Mouse (Mus musculus) lung, postnatal 10 days (tissue): Measurements from ENCODE around the gene Adtrp.

ENCODE experiments used
- DNase-seq: peaks from one replicate; pipeline ENCODE4 v3.0.0; 2021

Adtrp gene

DNA sequence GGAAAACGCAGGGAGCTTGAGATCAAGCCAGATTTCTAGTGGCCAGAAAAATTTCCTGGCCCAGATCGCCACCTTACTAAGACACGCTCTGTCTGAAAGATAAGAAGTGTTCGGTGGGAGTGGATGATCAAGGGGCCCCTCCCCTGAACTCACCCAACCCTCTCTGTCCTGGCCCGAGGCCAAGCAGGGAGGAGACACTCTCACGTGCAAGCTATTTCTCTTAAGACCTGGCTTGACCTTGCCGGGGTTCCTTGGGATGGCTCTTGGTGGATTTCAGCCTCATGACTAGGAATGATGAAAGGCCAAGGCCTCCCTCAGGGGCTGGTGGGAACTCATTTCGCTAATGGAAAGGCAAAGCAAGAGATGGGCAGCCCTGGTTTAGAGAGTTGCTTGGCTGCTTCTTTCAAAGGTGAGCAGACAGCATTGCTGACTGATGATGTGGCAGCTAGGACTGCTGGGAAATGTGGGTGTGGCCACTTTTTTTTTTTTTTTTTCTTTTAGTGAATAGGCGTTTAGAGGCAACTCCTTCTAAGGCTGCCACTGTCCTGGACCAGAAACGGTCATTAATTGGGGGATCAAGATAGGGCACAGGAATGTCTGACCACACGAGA is at the start of gene Adtrp:
Gene Adtrp, minus strand, starts transcription at position 169 of the 611 bp plus-strand sequence.
- DNase-seq: peak; percentile 28

DNA sequence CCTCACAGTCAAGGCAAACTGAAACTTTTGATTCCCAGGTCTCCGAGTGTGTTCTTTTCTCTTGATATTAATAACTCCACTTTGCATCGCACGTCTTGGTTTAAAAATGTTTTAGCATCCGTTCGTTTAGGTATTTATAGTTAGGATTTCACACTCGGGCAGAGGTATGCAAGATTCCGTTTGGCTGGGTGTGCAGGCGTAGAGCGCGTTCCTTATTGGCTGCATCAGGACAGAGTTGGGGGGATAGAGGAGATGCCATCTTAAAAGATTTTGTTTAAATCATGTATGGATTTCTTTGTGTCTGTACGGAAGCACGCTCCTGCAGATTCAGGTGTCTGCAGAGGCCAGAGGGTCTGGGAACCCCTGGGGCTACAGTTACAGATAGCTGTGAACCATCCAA is 44.5 kb upstream of the Adtrp start:
- no peak for DNase-seq

DNA sequence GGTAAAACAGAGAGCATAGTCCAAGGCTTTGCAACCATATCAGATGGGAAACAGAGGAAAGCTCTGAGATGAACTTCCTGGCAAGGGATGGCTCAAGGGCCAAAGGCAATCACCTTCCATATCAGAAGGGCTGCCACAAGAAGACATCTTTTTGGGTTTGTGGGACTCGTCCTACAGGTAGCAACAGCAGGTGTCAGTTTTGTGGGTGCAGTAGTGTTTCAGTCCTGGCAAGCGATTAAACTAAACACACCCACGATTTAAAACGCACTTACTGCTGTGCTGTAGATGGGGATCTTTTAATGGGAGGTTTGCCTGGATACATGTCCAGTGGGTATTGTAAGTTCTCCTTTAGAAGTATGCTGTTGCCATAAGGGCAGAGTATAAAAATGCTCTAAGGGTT is 43.1 kb upstream of the Adtrp start:
- DNase-seq: no peak

DNA sequence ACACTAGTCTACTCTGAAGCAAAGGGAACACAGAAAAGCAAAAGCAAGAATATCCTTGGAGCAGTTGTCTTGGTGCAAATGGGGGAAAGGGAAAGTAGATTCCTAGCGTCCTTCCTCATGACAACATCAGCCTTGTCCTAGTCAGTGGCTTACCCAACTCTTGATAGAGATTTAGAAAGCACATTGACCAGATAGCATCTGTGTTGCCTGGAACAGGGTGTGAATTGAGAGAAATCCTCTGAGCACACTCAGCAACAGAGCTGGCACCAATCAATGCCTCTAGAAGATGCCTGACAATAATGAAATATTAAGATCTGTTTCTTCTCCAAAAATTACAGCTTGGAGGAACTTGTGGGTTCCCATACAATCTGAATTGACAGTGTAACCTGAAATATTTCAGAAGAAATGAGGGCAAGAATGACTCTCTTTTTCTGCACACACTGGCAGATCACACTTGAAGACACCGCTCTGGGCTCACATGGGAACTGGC is 42.7 kb upstream of the Adtrp start:
- DNase-seq: no peak

DNA sequence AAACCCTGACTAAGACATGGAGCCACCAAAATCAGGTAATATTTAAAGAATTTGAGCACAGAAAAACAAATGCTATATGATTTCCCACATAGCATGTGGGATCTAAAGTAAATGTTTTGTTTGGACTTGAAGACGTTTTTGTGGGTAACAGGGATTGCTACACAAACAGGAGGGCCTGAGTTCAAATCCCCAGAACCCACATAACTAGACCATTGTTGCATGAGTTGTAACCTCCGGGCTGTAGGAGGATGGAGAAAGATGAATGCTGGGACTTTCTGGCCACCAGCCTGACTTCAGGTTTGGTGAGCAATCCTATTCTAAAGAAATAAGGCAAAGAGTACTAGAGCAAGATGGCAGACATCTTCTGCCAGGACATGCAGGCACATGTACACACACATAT is 41.2 kb upstream of the Adtrp start:
- no peak for DNase-seq

DNA sequence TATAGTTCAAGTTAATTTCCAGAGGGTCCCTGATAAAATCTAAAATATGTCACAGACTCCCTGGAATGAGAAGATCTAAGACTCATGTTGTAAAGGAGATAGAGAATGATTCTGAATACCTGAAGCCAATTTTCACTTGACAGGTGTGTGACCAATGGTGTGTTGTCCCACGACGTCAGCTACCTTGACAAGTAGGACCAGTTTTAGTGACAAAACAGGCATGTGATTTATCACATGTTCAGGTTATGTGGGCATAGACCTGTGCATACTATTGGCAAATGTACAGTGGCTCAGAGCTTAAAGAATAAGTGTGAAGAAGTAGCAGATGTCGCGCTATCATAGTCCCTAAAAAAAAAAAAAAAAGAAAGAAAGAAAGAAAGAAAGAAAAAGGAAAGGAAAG is 38.6 kb upstream of the Adtrp start:
- no peak for DNase-seq

DNA sequence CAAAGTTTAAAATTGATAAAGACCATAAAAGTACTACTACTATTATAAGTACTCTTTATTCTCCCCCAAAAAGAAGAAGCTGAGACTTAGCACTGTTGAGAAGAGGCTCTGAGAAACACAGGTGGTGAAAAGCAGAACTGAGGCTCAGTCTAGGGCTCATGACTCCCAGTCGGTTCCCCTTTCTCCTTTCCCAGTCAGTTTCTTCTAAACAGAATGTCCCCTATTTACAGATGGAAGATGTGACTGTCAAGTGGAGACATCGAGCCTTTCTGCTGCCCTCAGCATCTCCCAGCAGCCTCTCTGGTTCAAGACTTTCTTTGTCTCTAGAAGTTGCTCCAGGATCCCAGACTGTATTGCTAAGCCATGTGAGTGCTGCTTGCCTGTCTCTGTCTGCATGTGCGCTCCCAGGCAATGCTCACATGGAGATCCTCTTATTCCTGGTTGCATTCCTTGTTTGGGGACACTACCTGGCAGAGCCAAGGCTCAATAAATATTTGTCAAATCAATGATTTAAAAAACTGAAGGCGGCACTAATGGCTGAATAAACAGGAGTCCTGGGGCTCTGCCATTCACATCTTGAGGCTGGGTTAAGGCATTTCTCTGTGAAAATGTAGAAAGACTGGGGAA is 36.3 kb upstream of the Adtrp start:
- no peak for DNase-seq

DNA sequence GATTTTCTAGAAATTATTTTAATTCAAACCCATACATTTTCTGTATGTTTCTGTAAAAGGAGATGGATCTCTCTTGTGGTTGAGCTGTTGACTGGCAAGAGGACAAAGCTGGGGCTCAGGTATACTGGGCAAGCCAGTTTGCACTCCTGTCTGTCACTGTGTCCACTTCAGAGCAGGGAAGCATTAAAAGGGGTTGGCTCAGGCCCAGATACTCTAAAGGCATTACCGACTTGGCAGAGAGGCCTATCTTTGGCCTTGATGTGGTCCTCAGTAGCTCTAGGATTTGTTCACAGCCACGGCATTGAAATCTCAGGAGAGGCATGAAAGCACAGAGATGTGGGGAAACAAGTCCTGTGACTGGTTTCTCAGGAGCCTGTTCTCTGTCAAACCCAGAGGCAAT is 33.7 kb upstream of the Adtrp start:
- DNase-seq: no peak

DNA sequence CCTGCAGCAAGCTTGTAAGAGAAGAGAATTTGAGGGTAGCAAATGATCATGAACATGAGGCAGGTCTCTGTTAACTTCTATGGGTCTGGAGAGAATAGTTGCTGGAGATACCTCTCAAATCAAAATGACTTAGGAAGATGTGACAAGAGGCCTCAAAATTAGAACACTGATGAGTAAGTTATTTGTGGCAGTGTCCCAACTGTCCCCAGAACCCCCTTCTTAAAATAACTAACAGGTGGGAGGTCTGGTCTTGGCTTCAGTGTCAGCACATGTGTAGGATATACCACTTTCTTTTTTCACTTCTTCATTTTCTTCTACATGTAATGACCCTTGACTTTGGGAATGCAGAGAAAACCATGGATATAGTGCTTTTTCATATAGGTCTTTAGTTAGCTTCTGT is 33.0 kb upstream of the Adtrp start:
- DNase-seq: no peak

DNA sequence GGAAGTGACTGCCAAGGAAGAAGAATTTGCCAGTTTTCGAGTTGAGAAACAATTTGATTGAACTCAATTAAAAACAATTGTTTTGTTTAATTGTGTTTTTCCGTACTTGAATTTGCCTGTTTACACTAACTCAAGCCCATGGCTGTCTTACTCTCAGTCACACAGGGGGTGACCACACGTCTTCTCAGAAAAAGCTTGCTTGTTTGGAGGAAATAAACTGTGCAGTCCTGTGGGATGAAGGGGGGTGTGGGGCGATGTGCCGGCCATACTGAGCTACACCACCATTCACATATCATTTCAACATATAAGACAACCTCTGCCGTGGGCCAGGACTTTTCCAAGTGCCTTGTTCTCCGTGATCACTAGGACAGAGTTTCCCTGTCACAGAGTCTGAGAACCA is 25.2 kb upstream of the Adtrp start:
- DNase-seq: peak; percentile 11

DNA sequence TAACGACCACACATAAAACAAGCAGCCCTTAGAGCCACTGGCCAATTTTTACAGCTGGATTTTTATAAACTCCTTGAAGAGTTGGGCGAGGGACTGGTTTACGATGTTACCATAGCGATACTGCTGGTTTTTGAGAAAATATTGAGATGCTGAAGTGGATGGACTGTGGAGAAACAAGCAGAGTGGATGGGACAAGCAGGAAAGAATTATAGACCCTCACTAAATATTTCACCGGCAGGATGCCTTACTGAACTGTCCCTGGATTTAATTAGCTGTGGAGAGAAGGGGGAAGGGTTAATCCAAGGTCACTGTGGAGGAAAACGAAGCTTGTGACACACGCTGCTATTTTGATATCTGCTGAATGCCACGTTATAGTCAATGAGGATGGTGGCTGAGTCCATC is 24.7 kb upstream of the Adtrp start:
- peak; percentile 33 for DNase-seq

DNA sequence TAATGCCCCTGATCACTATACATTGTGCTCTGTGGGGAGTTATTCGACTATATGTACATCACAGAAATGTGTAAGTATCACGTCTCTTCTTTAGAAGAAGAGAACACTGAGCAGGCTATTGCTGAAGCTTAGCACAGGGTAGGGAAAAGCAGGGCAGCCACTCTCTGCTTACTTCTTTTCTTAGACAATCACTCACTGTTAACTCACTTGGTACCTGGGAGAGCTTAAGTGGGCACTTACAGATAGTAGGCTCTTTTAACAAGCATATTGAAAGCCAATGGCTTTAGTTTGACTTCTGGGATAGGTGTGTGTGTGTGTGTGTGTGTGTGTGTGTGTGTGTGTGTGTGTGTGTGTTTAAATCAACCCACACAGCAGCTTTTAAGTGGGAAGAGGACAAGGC is 20.0 kb upstream of the Adtrp start:
- no peak for DNase-seq

DNA sequence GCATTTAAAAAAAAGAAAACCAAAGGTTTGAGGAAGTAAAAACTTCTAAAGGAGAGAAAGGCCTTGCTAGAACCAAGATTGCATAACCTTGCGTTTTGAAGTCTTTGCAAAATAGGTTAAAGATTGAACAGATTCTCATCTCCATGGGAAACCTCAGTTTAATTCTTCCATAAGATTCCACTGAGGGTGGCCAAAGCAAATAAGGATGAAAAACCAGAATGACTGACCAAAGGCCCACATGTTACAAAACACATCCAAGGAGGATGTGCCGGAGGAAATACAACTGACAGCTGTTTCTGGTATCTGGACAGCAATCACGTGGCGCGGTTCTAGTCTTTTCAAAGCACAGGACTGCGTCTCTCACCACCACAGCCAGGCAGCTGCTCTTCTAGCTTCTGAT is 18.1 kb upstream of the Adtrp start:
- DNase-seq: peak; percentile 65

DNA sequence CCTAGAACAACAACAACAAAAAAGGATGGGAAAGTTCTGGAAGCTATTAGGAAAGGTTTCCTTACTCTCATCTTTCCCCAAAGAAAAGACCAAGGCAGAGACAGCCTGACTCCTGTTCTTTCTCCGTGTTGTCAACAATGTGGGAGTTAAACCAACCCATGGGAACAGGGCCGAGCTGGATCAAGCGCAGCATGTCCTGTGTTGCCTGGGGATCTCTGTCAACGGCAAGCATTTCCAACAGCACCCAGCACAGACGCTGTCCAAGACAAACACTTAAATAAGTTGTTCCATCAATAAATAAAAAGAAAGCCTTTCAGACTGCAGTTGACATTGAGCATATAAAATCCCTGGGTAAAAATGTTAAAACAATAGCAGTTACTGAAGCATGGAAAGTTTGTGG is 17.6 kb upstream of the Adtrp start:
- DNase-seq: peak; percentile 67

DNA sequence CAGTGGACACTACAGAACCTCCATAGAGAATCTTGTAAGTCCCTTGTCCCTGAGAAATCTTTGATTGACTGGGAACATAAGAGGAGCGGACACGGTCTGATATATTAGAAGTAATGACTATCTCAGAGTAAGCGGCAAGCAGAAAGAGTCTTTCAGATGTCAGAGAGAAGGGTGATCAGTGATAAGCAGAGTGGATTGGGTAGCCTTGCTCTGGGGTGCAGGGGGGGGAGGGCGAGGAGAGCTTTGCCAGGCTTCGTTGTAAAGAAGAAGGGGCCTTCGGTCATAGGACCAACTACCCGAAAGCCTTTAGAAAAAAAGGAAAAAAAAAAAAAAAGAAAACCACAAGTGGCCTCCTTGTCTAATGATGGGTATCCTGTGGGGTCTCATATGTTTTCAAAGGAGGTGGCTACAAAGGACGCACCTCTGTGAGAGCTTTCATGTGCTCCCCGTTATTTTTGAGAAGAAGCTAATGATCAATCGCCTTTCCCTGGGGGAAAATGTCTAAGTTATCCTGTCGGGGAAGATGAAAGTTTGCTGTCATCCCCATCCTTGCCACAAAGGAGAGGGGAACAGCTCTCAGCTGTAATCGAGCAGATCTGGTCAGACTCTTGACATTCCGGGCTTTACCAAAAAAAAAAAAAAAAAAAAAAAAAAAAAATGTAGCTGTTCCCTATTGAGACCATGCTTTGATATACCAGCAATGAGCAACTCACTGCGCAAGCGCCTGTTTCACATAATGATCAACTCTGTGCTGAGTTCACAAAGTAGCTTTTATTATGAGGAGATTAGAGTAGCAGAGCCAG is 13.3 kb upstream of the Adtrp start:
- no peak for DNase-seq

DNA sequence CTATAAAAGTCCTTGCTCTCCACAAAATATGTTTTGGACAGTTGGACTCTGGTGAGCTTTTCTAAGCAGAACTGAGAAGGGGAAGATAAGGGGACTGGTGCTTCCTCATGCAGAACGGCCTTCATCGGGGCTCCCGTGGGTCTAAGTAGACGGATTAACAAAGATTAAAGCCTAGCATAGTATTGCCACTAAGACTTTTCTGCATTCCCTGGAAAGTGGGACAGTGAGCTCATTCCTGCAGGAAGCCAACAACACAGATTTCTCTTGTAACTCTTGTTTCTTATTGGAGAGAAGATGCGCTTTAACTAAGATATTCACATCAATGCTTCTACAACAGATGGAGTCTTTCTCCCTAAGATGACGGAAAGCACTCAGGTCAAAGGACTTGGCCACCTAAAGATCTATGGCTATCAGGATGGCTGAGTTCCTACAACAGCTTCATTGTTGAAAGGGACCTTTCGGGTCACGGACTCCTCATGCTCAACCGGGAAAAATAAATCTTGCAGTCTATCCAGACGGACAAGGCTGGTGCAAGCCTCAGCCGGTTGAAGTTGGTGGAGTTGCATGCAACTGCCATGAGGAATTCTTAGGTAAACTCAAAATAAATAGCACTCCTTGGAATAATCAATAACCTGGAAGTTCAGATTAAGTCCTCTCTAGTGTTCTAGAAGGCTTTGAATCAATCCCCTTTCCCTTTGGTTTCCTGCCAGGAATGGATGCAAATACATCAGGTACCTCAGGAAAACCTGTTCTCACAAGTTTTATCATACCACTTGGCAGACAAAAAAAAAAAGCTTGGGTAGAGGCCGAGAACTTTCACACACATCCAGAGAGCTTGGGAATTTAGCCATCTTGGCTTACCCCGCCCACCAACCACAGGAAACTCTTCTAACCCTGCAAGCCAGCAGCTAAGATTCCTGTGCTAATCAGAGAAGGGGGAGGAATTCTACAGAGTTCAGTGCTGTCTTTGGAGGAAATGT is 8.0 kb upstream of the Adtrp start:
- peak; percentile 64 for DNase-seq

DNA sequence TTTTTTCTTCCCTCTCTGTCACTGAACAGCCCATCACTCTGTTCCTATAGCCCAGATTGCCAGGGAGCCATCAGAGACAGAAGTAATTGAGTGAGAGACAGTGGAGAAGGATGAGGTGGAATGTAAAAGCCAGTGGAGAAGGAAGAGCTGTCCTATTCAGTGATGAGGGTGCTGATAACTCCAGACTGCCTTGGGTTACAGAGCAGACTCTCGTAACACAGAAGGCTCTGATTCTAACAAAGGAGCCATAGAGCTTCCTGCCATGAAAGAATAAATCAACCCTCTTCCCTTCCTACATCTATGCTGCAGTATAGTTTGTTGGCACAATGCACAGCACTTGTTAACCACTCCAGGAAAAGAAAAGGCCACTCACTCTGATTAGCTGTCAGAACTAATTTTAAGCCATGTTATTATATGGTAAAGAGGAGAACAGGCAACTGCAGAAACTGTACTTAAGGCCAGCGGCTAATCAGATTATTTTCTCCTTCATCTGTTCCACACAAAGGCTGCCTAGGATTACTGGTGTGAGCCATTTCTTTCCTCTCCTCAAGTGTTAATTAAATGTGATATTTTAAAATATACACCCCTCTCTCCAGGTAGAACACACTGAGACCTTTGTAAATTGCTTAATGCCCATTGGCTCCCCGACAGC is 3.4 kb upstream of the Adtrp start:
- no peak for DNase-seq

DNA sequence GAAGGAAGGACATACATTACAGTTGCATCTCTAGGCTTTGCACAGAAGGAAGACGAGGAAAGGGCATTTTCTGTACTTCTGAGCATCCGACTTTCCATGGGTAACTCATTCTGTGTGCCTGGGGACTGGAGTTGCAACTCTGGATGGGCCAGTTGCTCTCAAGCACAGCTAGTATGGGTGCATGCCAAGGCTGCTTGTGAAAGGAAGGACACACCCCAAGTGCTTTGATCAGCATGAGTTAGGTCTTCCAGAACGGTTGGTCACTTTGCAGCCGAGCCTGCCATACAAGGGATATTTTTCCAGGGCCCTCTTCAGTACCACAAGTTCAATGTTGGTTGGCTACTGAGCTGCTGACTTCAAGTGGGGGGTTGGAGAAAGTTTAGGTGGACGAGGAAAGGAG is 968 bp downstream of the Adtrp start:
- peak; percentile 60 for DNase-seq

DNA sequence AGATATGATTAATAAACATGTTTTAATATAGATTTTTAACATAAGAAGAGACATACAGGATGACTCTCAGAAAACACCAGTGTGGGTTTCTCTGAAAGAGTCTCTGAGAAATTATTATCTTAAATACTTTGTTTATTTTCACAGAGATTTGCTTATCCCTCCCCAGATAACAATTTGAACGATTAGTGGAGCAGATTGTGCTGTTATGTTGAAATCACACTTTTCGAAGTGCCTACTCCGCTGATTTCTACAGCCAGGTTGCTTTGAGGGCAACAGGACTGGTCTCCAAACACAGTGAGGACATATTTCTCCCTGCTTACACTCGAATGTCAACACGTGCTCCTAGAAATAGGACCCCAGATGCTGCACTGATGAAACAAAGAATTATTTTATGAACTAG is 2.5 kb downstream of the Adtrp start:
- DNase-seq: no peak

DNA sequence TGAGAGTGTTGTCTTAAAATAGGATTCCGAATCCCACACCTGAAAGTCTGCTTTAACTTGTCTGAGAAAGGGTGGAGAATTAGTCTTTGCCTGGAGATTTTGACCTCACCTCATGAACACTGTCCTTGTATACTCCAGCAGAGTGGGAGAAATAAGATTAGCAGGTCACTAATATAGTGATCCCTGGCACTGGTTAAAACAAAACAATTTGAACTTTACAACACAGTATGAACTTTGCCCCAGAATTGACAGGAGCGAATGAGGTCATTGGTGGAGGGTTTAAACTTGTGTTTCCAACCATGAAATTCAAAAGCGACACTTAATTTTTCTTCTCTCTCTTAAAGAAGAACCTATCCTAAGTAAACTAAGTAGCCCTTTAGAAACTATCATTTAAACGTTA is 3.4 kb downstream of the Adtrp start:
- no peak for DNase-seq

DNA sequence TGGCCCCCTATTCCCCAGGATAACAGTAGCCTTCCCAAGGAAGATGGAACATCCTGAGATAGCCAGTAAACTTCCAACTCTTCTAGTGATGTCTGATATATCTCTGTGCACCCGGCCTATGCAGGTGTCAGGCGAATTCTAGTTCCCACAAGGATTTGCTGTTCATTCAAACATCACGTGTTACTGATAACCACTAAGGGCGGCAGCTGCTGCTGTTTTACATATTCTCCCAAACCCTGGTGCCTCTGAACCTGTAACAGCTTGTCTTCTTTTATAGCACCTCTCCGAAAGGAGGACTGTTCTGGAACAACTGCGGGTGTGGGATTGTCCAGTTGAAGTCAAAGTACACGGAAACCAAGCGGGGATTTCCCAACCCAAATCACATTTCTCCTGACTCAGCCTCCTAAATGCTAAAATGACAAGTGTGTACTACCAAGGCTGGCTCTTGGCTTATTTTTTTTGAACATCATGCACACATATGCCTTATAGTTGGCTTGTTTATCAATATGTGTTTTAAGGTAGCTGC is 13.8 kb downstream of the Adtrp start:
- no peak for DNase-seq

DNA sequence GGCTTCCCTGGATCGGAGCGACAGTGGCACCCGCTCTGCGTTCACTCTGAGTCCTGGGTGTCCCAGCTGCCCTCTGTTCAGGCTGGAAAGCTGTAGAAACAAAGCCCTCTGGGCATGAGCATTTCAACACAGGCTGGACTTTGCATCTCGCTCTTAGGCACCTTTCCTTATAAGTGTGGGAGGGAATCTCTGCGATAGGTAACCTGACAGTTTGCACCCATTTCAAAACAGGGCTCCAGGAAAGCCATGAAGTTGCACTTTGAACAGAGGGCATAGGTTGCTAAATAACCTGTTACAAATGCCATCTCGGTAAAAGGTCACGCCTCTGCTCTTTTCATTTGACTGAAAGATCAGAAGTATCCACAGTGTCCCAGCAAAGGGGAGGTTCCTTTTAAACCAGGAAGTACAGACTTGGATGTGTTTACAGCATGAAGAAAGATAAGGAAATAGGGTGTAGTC is 19.2 kb downstream of the Adtrp start:
- DNase-seq: peak; percentile 41
